Mouse (Mus musculus) ovary, postnatal 36 days (tissue): ENCODE measurements around the gene Xxylt1.

Experiments used
- DNase-seq: peaks from one replicate; pipeline ENCODE4 v3.0.0; 2022; ENCODE audit warnings: low spot score, mixed read lengths

Gene Xxylt1

GRCm38 (mm10) chr16:31081125-31081664 is at the start of gene Xxylt1:
Gene Xxylt1 (minus strand): TSS chr16:31081432.
- peak; percentile 92 for DNase-seq

- DNase-seq: no peak
These were observed 46.9 kb upstream of the Xxylt1 start for GRCm38 (mm10) chr16:31128116-31128515.

DNA sequence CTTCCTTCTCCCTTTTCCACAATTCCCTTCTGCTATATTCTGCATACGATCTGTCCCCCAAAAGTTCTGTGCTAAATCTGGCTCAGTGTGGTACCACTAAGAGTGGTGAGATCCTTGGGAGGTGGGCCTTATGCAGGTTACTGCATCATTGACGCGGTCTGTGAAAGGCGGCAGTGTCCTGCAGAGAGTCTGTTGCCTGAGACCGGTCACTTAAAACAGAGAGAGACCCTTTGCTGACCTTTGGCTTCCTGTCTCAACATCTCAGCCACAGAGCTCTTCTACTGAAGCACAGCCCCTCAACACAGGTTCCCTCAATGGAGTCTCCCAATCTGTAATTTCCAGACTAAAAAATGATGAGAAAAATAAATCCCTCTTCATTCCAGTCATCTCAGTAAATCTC is 43.8 kb upstream of the Xxylt1 start:
- no peak for DNase-seq

GRCm38 (mm10) chr16:31121612-31122011 is 40.4 kb upstream of the Xxylt1 start:
- no peak for DNase-seq

DNA sequence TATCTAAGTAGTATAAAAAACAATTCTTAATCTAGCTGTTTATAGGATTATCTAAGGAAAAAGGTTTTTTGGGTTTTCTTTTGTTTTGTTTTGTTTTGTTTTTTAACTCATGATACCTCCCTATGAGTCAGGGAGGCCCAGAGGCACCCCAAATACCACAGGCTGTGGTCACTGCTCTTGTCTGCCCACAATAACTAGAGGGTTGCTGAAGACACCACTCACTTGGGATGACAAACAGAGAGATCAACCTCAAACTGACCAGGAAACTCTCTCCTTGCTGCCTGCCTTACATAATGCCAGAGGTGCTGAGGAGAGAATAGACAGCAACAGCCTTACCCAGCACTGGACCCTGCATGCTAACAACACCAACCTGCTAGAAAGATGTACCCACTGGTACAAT is 32.4 kb upstream of the Xxylt1 start:
- no peak for DNase-seq

DNA sequence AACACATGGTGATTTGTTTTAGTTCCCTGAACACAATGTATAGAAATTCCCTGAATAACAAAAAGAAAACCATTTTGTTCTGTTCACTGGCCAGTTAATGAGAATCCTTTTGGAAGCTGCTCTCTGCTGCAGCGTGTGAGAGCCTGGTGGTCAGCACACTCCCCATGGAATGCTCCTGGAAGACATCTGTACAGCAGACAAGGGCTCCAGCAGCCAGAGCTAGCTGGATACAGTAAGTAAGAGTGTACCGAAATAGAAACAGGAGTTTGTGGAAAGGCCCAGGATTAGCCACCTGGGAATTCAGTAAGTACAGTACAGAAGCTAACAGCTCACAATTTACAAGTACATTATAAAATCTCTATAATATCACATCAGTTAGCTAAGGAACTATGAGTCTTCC is 20.1 kb upstream of the Xxylt1 start:
- no peak for DNase-seq

DNA sequence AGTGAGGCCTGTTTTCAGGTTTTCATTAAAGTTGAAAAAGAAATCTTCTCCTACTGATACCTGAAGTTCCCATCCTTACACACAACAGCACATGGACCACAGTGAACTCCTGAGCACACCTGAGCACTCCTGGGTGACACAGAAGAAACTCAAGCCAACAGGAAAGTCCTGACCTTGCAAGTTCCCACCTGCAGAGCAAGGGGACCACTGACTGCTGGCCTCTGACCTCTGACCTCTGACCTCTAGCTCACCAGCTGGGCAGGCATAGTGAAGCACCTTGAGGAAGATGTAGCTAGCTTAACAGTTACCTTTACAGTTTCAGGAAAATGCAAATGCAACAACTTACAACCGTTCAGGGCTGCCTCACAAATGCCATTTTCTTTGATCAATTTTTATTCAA is 18.7 kb upstream of the Xxylt1 start:
- no peak for DNase-seq

DNA sequence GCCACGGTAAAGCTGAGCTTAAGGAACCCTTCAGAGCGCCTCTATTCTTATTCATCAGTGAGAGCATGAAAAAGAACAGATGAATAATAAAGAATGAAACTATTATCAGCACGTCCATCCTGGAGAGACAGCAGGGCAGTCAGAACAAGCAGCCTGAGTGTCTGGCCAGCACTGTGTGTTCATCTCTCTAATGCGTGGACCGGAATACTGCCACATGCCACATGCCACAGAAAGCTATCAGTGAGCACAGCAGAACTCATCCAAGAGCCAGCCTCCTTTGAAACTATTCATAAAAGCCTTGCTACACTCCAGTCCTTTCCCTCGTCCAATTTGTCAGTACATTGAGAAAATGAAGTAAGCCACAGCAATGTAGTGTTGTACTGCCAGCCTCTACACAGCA is 12.8 kb upstream of the Xxylt1 start:
- no peak for DNase-seq

- DNase-seq: no peak
These were observed 12.0 kb upstream of the Xxylt1 start for GRCm38 (mm10) chr16:31093186-31093585.

DNA sequence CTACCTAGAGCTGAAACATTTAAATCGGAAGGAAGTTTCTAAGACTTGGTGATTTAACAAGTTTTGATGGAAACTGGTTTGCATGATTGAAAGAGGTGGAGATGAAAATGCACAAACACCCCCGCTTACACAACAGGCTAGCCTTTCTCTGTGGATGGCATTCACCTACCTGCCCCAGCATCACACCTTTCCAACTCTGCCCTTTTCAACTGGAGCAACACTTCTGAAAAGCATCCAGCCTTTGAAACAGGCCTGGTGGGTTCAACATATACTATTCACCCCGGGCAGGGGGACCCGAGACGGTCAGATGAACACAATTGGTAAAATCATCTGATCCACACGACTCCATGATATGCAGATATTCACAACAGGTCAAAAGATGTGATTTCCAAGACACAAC is 659 bp upstream of the Xxylt1 start:
- DNase-seq: no peak

- DNase-seq: peak; percentile 69
These were observed 620 bp downstream of the Xxylt1 start for GRCm38 (mm10) chr16:31080573-31081051.

DNA sequence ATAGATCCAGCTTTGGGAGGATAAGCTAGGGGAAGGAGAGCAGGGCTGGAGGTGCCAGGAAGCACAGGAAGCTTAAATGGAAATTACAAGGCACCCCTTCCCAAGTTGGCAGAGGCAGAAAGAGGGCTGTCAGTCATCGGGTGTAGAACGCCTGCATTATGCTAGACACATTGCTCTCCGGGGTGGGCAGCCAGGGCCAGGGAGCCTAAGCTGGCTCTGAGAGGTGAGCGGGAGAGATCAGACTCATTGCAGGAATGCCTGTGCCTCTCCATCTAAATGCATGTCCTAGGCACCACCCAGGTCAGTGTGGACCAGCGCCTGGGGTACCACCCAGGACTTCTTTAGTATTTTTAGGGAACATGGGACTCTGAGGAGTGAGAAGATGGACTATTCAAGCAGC is 3.8 kb downstream of the Xxylt1 start:
- DNase-seq: no peak

GRCm38 (mm10) chr16:31076436-31076835 is 4.8 kb downstream of the Xxylt1 start:
- DNase-seq: no peak

- DNase-seq: no peak
These were observed 6.8 kb downstream of the Xxylt1 start for GRCm38 (mm10) chr16:31074324-31074908.

DNA sequence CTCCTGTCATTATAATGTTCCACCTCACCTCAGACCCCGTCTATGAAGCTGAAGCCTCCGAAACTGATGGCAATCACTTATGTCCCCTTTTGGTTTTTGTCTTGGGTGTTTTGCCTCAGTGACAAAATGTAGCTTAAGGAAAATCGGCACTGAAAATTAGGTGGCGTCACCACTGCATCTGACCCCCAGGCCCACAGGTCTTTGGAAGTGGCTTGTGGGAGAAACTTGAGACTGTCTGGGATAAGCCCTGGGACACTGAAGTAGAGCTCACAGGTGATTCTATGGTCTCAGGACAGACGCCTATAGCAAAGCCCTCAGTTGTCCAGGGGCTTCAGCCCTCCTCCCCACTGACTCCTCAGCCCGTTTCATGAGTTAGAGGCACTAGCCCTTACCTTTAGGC is 9.5 kb downstream of the Xxylt1 start:
- no peak for DNase-seq

GRCm38 (mm10) chr16:31070358-31071133 is 10.7 kb downstream of the Xxylt1 start:
- DNase-seq: peak; percentile 78

DNA sequence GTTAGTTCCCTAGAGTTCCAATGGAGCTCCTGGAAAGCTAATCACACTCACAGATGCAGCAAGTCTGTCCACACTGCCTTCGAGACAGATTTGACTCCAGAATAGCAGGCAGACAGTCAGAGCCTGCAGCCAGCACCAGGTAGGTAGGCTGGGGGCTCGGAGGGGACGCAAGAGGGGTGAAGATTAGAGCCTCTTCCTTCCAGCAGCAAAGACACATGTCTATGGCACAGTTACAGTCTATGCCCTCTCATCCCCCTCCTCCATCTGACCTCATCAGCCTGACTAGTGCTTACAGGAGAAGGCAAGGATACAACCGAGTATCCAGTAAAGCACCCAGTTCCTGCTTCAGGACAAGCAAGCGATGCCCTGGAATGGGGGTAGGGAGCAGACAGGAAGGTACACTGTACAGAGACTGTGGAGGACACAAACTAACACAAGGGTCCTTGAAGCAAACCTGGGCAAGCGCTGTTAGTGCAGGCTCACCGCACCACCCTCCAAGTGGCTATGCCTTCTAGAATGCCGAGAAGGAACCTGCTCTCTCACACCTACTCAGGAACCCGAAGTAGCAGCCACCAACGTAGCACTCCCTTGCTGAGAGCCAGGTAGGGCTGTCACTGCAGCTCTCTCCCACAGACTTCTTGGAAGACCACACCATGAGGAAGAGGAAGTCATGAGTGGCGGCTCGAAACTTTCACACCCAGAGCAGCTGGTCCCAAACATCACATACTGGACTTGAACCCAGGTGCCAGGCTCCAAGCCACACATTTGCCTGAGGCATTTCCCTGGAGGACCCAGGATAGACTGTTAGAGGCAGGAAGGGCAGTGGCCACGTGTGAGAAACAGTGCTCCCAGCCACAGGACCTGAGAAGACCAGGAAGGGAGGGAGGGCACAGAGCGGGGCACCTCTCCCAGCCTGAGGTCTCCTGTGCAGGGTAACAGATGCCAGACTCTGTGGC is 11.7 kb downstream of the Xxylt1 start:
- no peak for DNase-seq

- no peak for DNase-seq
These were observed 13.0 kb downstream of the Xxylt1 start for GRCm38 (mm10) chr16:31068280-31068679.

GRCm38 (mm10) chr16:31066344-31067098 is 14.7 kb downstream of the Xxylt1 start:
- no peak for DNase-seq

GRCm38 (mm10) chr16:31064782-31065181 is 16.4 kb downstream of the Xxylt1 start:
- DNase-seq: no peak

DNA sequence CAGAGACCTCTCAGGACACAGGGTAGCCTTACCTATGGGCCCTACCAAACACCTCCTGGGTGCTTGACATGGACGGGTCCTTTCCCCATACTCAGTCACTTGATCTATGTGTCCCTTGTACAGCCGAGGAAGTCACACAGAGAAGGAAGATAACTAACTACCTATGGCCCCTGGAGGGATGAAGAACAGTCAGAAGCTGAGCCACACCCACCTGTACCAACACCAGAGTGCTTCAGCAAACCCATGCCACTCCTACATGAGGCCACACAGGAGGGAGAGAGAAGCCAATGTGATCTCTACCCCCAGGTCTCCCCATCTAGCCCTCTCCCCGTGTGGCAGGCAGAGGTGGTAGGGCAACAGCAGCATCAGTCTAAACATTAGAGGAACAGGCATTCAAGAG is 18.3 kb downstream of the Xxylt1 start:
- DNase-seq: no peak
